Mouse (Mus musculus) pancreas, adult 10 weeks (tissue): ENCODE data around the gene Art2b. TPM values are rescaled to one million over a fixed set of nuclear protein-coding genes. Genes with fewer than 3 reads are reported as not detected.

Experiments
- polyA plus RNA-seq: library from polyadenylated mRNA; stranded (reverse); fragments of 350-450 nt; fragmentation: Illumina TruSeq; extraction: RNeasy Lipid Tissue Mini Kit (QIAGEN cat#74804); gene quantifications from one replicate; pipeline ENCODE4 v1.2.3, GENCODE M21; 2015; ENCODE audit warnings: low read depth, low replicate concordance; ENCODE audit not compliant: insufficient read depth

Art2b gene
- not detected for polyA plus RNA-seq

GRCm38 (mm10) chr7:101585408-101585807 is at the start of gene Art2b:
TSS of gene Art2b (minus strand) at chr7:101585600.

Other genes with a start within 250 kb of the Art2b start
- 22.9 TPM for gene Arap1, start 237.5 kb downstream of the Art2b start, polyA plus RNA-seq
- gene Gm45837, start 174.7 kb downstream of the Art2b start, polyA plus RNA-seq, result 3.0 TPM
- 19.8 TPM for gene Pde2a, start 163.9 kb downstream of the Art2b start, polyA plus RNA-seq
- gene Clpb, start 78.0 kb upstream of the Art2b start, polyA plus RNA-seq, result 4.8 TPM
- gene Phox2a, start 232.7 kb upstream of the Art2b start, polyA plus RNA-seq, result not detected